Mouse (Mus musculus) lung, postnatal 0 days (tissue): ENCODE data around the gene Nr3c2.

Experiments
- CTCF ChIP-seq: IDR thresholded peaks from 2 replicates; pipeline ENCODE4 v1.5.1; 2016; ENCODE audit warnings: antibody characterized with exemption, mild to moderate bottlenecking
- EP300 ChIP-seq: IDR thresholded peaks from 2 replicates; pipeline ENCODE4 v1.6.1; 2016; ENCODE audit warnings: antibody characterized with exemption, mild to moderate bottlenecking, control low read depth

GRCm38 (mm10) chr8:76898721-76899410 lies 376 bp upstream of the Nr3c2 start:
- TF ChIP-seq EP300 (no peak), CTCF (no peak)
